Mouse (Mus musculus): Measurements from ENCODE around the gene Supt7l.

- TF ChIP-seq ZNF384 (IDR thresholded peaks at IDR 0.05; ENCODE audit: low read depth, low read length) = no peak
- no peak for TF ChIP-seq HCFC1 (IDR thresholded peaks at IDR 0.05; ENCODE audit: borderline replicate concordance, insufficient read depth, low read length)
- TF ChIP-seq MAFK (IDR thresholded peaks at IDR 0.05; ENCODE audit: insufficient read depth, low read depth, low read length) = no peak
- no peak for TF ChIP-seq CHD2 (IDR thresholded peaks at IDR 0.05; ENCODE audit: low read depth, low read length)
- no peak for TF ChIP-seq ZC3H11A (IDR thresholded peaks at IDR 0.05; ENCODE audit: borderline replicate concordance, low read depth, low read length)
Observed at GRCm38 (mm10) chr5:31567951-31568657, 40.5 kb upstream of the Supt7l start.
